Mouse (Mus musculus): ENCODE data around the gene Olfr622.

GRCm38 (mm10) chr7:103607425-103607824, 35.1 kb downstream of the Olfr622 start:
- TF ChIP-seq GATA2 (IDR thresholded peaks at IDR 0.05; ENCODE audit: borderline replicate concordance, low read depth, low read length) (no peak), CTCF (IDR thresholded peaks at IDR 0.05; ENCODE audit: low read depth, low read length) (no peak), POLR2AphosphoS5 (IDR thresholded peaks at IDR 0.05; ENCODE audit: insufficient replicate concordance, low read depth, low read length) (no peak)

Data from G1E (cell line).